Mouse (Mus musculus): ENCODE data around the gene Ikzf3.

- no peak for TF ChIP-seq POLR2A (IDR thresholded peaks at IDR 0.05; ENCODE audit: low read depth, low read length)
- no peak for TF ChIP-seq CTCF (IDR thresholded peaks at IDR 0.05; ENCODE audit: extremely low read depth, insufficient read depth, insufficient read length, insufficient replicate concordance)
Measured at GRCm38 (mm10) chr11:98446213-98446561, 99.6 kb downstream of the Ikzf3 start, which contains the start of gene Grb7.

All from spleen, adult 2 months (tissue).